Mouse (Mus musculus) spleen, adult 2 months (tissue): Measurements from ENCODE around the gene Mta2. TPM values are rescaled to one million over a fixed set of nuclear protein-coding genes. Genes with fewer than 3 reads are reported as not detected.
A peak's percentile ranks its signal among the peaks of the same experiment; 100 is the strongest.
"Not testable (repeated sequence)": the region's sequence is repeated elsewhere in the genome, so short reads cannot be mapped to it uniquely, and the experiment has no call there.

Experiments used
- DNase-seq, 2 experiments: peaks; one replicate each; pipeline versions ENCODE4 v3.0.0 to v3.0.0-alpha.2; 2012 to 2021; ENCODE audit warnings: low spot score in 2 of 2, low read depth in 1 of 2
- H3K27ac ChIP-seq: fragments of 200-500 bp; 2 replicates; pipeline ENCODE4 v1.5.1; 2012; ENCODE audit warnings: low read length, inconsistent platforms; ENCODE audit not compliant: insufficient read depth
- H3K27me3 ChIP-seq: fragments of 200-500 bp; 2 replicates; pipeline ENCODE4 v1.6.1; 2012; ENCODE audit warnings: mild to moderate bottlenecking, moderate library complexity, low read length, inconsistent platforms; ENCODE audit not compliant: control insufficient read depth, insufficient read depth
- H3K36me3 ChIP-seq: fragments of 200-500 bp; 2 replicates; pipeline ENCODE4 v1.6.1; 2012; ENCODE audit warnings: mild to moderate bottlenecking, low read length, inconsistent platforms; ENCODE audit not compliant: control insufficient read depth, insufficient read depth
- H3K4me1 ChIP-seq: fragments of 200-500 bp; 2 replicates; pipeline ENCODE4 v1.6.1; 2011; ENCODE audit warnings: inconsistent platforms; ENCODE audit not compliant: control insufficient read depth, insufficient read depth, insufficient read length
- H3K4me3 ChIP-seq: fragments of 200-500 bp; 2 replicates; pipeline ENCODE4 v1.5.1; 2011; ENCODE audit warnings: mild to moderate bottlenecking, inconsistent platforms; ENCODE audit not compliant: insufficient read depth, insufficient read length; ENCODE audit errors: extremely low read depth
- CTCF ChIP-seq: fragments of 200-500 bp; IDR thresholded peaks from 2 replicates; pipeline ENCODE4 v1.5.1; 2011; ENCODE audit warnings: mild to moderate bottlenecking, inconsistent platforms; ENCODE audit not compliant: insufficient read depth, insufficient read length, insufficient replicate concordance; ENCODE audit errors: extremely low read depth
- POLR2A ChIP-seq: fragments of 200-500 bp; IDR thresholded peaks from 2 replicates; pipeline ENCODE4 v1.6.1; 2011; ENCODE audit warnings: low read depth, low read length, inconsistent platforms
- WGBS: fragments of 180-500 bp; shearing (Covaris S2); methylation state at CpG from one replicate; pipeline ENCODE4 v1.1.7; 2018; 5-methylcytosine and 5-hydroxymethylcytosine counted together
- polyA plus RNA-seq: library from polyadenylated mRNA; depleted of rRNA; stranded (reverse); fragments of >200 nt; gene quantifications from 2 replicates; pipeline ENCODE4 v1.2.3, GENCODE M21; 2012; rRNA removed

Gene Mta2
- 35.0 and 37.7 TPM in 2 replicates for polyA plus RNA-seq

DNA sequence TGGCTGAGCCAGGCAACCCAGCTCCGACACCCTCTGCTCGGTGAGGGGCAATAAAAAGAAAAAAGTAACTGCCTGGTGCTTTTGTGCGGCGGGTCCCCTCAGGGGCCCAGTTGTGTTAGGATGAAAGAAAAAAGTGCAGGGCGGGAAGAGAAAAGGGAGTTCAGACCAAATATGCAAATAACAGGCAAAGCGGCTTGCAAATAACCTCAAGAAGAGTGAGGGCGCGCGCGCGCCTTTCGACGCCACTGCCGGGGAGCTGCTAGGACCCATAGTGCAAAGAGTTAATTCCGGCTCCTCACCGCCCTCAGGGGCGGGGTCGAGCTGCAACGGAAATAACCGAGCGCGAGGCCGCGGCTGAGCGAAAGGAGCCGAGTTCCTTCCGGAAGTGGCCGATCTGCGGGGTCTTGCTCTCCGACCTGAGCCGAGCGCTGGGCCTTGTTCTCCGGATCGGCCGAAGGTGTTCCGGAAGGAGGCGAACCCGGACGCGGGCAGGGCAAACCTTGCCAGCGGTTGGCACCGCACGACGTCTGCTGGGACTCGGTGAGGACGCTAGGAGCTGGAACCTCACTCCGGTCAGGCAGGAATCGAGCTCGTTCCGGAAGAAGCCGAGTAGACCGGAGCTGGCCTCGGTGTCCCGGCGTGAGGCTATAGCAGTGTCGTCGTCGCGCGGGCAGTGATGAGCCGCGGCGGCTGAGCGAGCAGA, at the start of gene Mta2:
TSS of gene Mta2 (plus strand) at position 361 of the 703 bp plus-strand sequence.
- H3K27ac ChIP-seq: peak within 1 kb of the TSS; percentile 99
- under 1% methylated on average over 64 of the region's 64 CpGs for WGBS
- H3K36me3 ChIP-seq: peaks cover 30% of the 10 kb centered on the region
- H3K4me1 ChIP-seq: peaks cover 17% of the 10 kb centered on the region
- H3K4me3 ChIP-seq: peak within 1 kb of the TSS; percentile 93
- TF ChIP-seq POLR2A: peak; percentile 89
- no peak for TF ChIP-seq CTCF
- DNase-seq: peak; percentile 95 to 97
- no peaks in the 10 kb centered on the region for H3K27me3 ChIP-seq

DNA sequence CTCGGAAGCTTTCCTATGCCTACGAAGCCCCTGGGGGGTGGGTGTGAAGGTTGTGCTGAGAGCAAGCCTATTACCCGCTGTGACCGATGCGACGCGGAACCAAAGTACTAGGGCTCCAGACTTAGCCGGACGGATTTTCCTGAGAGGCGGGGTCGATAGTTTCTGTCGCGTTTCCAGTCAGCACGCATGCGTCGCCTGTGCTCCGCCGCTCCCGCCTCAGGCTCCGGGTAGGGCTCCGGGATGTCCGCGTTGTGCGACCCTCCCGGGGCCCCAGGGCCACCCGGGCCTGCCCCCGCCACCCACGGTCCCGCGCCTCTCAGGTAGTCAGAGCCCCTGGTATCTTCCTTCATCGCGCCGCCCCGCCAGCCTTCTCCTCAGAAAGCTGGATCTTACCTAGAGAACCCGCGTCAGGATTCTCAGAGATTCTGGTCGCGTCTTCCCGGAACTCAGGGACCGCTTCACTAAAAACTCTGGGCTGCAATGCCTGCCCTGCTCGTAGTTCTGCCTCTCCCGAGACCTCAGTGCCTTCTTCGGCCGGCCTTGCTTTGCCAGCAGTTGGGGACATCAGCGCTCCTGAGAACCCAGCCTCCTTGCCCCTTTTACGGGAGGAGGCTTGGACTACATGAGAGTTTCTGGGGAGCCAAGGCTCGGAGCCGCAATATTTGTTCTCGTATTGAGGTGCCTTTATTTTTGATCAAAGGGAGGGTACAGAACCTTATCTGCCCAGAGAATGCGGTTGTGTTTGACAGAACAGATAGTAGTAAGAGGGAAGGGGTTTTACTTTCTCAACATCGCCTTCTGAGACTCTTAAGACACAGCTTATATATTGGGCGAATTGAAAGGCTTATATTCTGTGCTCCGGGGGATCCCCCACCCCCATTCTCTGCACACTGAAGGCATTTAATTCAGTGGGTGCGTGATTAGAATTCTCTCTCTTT, 48.6 kb upstream of the Mta2 start, which contains the start of gene Ints5:
TSS of gene Ints5 (plus strand) at position 177 of the 938 bp plus-strand sequence.
- TF ChIP-seq POLR2A (peak; percentile 77), CTCF (no peak)
- Histone ChIP-seq H3K4me3 (peak within 1 kb of the TSS; percentile 80), H3K36me3 (peaks cover 8% of the 10 kb centered on the region), H3K27me3 (no peaks in the 10 kb centered on the region), H3K27ac (peak within 1 kb of the TSS; percentile 68), H3K4me1 (peaks cover 5% of the 10 kb centered on the region; the same call in 1 of the 2 replicates)
- DNase-seq: peak; percentile 73 to 78
- 2% methylated on average over 54 of the region's 54 CpGs for WGBS

DNA sequence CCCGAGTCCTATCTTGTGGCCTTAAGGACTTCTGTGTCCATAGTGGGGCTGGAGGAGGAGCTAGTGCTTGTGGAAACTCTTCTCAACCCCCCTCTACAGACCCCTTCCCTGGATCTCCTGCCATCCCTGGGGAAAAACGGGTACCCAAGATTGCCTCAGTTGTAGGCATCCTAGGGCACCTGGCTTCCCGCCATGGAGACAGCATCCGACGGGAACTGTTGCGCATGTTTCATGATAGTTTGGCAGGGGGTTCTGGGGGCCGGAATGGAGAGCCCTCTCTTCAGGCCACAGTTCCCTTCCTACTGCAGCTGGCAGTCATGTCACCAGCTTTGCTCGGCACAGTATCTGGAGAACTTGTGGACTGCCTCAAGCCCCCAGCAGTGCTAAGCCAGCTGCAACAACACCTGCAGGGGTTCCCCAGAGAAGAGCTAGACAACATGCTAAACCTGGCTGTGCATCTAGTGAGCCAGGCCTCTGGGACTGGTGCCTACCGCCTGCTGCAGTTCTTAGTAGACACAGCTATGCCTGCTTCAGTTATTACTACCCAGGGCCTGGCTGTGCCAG, 46.2 kb upstream of the Mta2 start:
- Histone ChIP-seq H3K36me3 (peaks cover 6% of the 10 kb centered on the region), H3K4me1 (peaks cover 4% of the 10 kb centered on the region; the same call in 1 of the 2 replicates), H3K4me3 (no peak overlapping the region), H3K27ac (no peak overlapping the region), H3K27me3 (no peaks in the 10 kb centered on the region)
- WGBS: 93% methylated on average over 9 of the region's 9 CpGs
- DNase-seq: no peak
- no peak for TF ChIP-seq CTCF
- TF ChIP-seq POLR2A: no peak

DNA sequence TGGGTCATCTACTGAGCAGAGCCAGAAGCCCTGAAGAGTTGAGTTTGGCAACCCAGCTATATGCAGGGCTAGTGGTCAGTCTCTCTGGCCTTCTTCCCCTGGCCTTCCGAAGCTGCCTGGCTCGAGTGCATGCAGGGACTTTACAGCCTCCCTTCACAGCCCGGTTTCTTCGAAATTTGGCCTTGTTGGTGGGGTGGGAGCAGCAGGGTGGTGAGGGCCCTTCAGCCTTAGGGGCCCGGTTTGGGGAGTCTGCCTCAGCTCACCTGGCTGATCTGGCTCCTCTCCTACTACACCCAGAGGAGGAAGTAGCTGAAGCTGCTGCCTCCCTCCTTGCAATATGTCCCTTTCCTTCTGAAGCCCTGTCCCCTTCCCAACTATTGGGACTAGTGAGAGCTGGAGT, 45.4 kb upstream of the Mta2 start:
- not testable (repeated sequence) for H3K27me3 ChIP-seq, H3K4me3 ChIP-seq, H3K36me3 ChIP-seq, H3K4me1 ChIP-seq, DNase-seq, H3K27ac ChIP-seq
- 92% methylated on average over 5 of the region's 5 CpGs for WGBS

DNA sequence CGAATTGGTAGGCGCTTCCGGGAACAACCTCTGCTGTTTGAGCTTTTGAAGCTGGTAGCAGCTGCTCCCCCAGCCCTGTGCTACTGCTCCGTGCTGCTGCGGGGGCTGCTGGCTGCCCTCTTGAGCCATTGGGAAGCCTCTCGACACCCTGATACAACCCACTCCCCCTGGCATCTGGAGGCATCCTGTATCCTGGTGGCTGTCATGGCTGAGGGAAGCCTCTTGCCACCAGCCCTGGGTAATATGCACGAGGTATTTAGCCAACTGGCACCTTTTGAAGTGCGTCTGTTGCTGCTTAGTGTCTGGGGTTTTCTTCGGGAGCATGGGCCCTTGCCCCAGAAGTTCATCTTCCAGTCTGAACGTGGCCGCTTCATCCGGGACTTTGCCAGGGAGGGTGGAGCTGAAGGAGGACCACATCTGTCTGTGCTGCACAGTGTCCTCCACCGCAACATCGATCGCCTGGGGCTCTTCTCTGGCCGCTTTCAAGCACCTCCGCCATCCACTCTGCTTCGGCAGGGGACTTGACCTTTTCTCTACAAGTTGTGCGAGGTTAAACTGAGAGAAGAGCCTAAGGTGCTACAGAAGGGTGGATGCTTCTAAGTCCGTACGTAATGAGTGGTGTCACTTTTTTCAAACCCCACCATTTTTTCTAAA, 44.3 kb upstream of the Mta2 start:
- not testable (repeated sequence) for H3K27me3 ChIP-seq, DNase-seq, H3K4me3 ChIP-seq, H3K36me3 ChIP-seq, H3K4me1 ChIP-seq
- 38% methylated on average over 21 of the region's 21 CpGs for WGBS
- H3K27ac ChIP-seq: peak overlapping the region; percentile 48; the same call in 1 of the 2 replicates

DNA sequence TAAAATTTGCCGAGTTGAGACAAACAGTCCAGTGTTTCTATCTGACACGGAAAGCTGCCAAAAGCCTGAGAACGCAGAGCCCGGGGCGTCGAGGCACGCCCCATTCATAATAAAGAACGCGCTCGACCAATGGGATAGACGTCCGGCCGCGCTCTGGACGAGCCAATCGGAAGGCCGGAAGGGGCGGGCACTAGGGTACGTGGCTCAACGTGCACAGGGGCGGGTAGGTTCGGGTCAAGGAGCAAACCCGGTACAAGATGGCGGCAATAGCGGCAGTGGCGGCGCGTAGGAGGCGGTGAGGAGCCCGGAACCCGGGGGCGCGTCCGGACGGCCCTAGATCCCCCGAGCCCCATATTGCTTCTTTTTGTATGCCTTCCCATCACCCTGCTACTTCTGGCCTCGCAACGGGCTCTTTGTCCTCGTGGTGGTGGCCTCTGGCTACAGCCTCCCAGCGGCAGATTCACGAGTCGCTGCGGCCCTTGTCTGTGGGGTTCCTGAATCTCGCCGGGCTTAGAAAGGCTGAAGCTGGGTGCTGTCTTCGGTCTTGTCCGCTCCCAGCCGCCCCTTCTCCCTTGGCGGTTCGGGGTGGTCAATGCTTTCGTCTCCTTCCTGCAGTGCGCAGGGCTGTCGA, 43.7 kb upstream of the Mta2 start, which contains the start of gene Ganab:
TSS of gene Ganab (plus strand) at position 207 of the 631 bp plus-strand sequence.
- Histone ChIP-seq H3K4me1 (peaks cover 4% of the 10 kb centered on the region; the same call in 1 of the 2 replicates), H3K27ac (peak within 1 kb of the TSS; percentile 87), H3K36me3 (peaks cover 3% of the 10 kb centered on the region), H3K27me3 (no peaks in the 10 kb centered on the region), H3K4me3 (peak within 1 kb of the TSS; percentile 89)
- DNase-seq: peak; percentile 89 to 95
- WGBS: under 1% methylated on average over 53 of the region's 53 CpGs
- TF ChIP-seq CTCF (no peak), POLR2A (peak; percentile 76)
